Mouse (Mus musculus) induced T-regulatory cell, adult 2 months (primary cell): Measurements from ENCODE around the gene Slc22a23.

Experiments used
- DNase-seq: peaks from one replicate; pipeline ENCODE4 v3.0.0-alpha.2; 2012; ENCODE audit warnings: low read depth

The Slc22a23 gene

GRCm38 (mm10) chr13:34343719-34344375 is 1.1 kb downstream of the Slc22a23 start:
- DNase-seq: no peak

- DNase-seq: no peak
Measured at GRCm38 (mm10) chr13:34342286-34342890, 2.6 kb downstream of the Slc22a23 start.

- no peak for DNase-seq
Measured at GRCm38 (mm10) chr13:34336895-34337294, 8.1 kb downstream of the Slc22a23 start.

GRCm38 (mm10) chr13:34334847-34335246 is 10.1 kb downstream of the Slc22a23 start:
- DNase-seq: no peak

GRCm38 (mm10) chr13:34332762-34333161 is 12.2 kb downstream of the Slc22a23 start:
- DNase-seq: no peak

GRCm38 (mm10) chr13:34331399-34332186 is 13.4 kb downstream of the Slc22a23 start:
- DNase-seq: no peak

- no peak for DNase-seq
Measured at GRCm38 (mm10) chr13:34329589-34329988, 15.4 kb downstream of the Slc22a23 start.

GRCm38 (mm10) chr13:34326992-34327391 is 18.0 kb downstream of the Slc22a23 start:
- DNase-seq: no peak

- no peak for DNase-seq
Measured at GRCm38 (mm10) chr13:34323361-34323760, 21.6 kb downstream of the Slc22a23 start.

GRCm38 (mm10) chr13:34320482-34320881 is 24.5 kb downstream of the Slc22a23 start:
- no peak for DNase-seq

GRCm38 (mm10) chr13:34317051-34317450 is 27.9 kb downstream of the Slc22a23 start:
- DNase-seq: no peak

GRCm38 (mm10) chr13:34316511-34316910 is 28.5 kb downstream of the Slc22a23 start:
- DNase-seq: no peak

GRCm38 (mm10) chr13:34313033-34313491 is 31.9 kb downstream of the Slc22a23 start:
- DNase-seq: no peak

- DNase-seq: no peak
Measured at GRCm38 (mm10) chr13:34312346-34313002, 32.5 kb downstream of the Slc22a23 start.

GRCm38 (mm10) chr13:34311593-34311992 is 33.4 kb downstream of the Slc22a23 start:
- no peak for DNase-seq

GRCm38 (mm10) chr13:34308604-34308927 is 36.4 kb downstream of the Slc22a23 start:
- DNase-seq: no peak

- no peak for DNase-seq
Measured at GRCm38 (mm10) chr13:34307696-34308603, 37.0 kb downstream of the Slc22a23 start.

- DNase-seq: no peak
Measured at GRCm38 (mm10) chr13:34305964-34306671, 38.9 kb downstream of the Slc22a23 start.

- no peak for DNase-seq
Measured at GRCm38 (mm10) chr13:34304896-34305295, 40.1 kb downstream of the Slc22a23 start.

GRCm38 (mm10) chr13:34303386-34304016 is 41.5 kb downstream of the Slc22a23 start:
- DNase-seq: no peak
